Mouse (Mus musculus) lung, adult 2 months (tissue): Measurements from ENCODE around the gene Atp5g1.

Source experiments
- CTCF ChIP-seq: fragments of 200-500 bp; IDR thresholded peaks from 2 replicates; pipeline ENCODE4 v1.5.1; 2011; ENCODE audit warnings: mild to moderate bottlenecking, low read length, control low read depth; ENCODE audit not compliant: insufficient read depth
- POLR2A ChIP-seq: fragments of 200-500 bp; IDR thresholded peaks from 2 replicates; pipeline ENCODE4 v1.6.1; 2011; ENCODE audit warnings: low read depth, mild to moderate bottlenecking, control low read depth, low read length, borderline replicate concordance; ENCODE audit errors: extremely low read depth

- TF ChIP-seq CTCF (no peak), POLR2A (no peak)
Observed at GRCm38 (mm10) chr11:96119401-96119800, 43.9 kb upstream of the Atp5g1 start.
